Mouse (Mus musculus) lung, postnatal 0 days (tissue): ENCODE data around the gene Gm2974.
"Not testable (repeated sequence)": the region's sequence is repeated elsewhere in the genome, so short reads cannot be mapped to it uniquely, and the experiment has no call there.

Experiments used
- CTCF ChIP-seq: IDR thresholded peaks from 2 replicates; pipeline ENCODE4 v1.5.1; 2016; ENCODE audit warnings: antibody characterized with exemption, mild to moderate bottlenecking
- EP300 ChIP-seq: IDR thresholded peaks from 2 replicates; pipeline ENCODE4 v1.6.1; 2016; ENCODE audit warnings: antibody characterized with exemption, mild to moderate bottlenecking, control low read depth

DNA sequence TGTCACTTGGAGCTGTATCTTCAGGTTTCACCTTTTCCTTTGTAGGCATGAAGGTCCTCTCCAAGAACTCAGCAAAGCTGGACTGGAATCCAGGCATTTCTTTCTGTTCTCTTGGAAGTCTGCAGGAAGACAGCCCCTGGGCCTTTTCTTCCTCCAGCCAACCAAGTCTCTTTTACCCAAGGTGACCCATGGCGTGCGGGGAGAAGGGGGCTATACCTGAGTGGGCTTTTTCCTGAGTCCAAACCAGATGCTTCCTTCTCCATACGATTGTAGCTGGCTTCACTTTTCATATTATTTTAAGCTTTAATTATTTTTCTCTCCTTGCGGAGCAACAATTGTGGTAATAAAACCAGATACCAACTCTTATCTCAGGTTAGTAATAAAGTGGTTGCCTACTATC is 40.7 kb upstream of the Gm2974 start:
- not testable (repeated sequence) for TF ChIP-seq CTCF, EP300
